Mouse (Mus musculus): Measurements from ENCODE around the gene Thyn1.

DNA sequence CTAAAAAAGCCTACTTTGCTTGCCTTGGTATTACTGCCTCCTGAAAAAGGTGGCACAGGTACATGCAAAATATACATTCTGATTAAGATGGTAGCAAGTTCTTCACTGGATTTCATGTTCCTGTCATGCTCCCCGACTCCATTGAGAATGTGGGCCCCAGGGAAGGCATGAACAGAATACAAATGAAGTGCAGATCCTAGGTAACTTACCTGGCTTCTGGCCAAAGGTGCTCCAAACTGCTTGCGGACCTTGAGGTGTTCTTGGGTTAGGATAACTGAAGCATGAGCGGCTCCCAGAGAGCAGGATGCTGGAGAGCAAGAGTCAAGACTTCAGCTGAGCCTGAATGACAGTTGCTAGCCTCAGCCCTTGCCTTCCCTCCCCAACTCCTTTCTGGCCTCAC lies 20.7 kb upstream of the Thyn1 start:
- TF ChIP-seq POLR2A (IDR thresholded peaks at IDR 0.05; ENCODE audit: insufficient read depth, low read length) (no peak), CTCF (IDR thresholded peaks at IDR 0.05; ENCODE audit: low read depth, low read length) (no peak)

All from ES-Bruce4 (cell line).